Mouse (Mus musculus) left cerebral cortex, adult 8-10 months (tissue): ENCODE measurements around the gene Gm49661. TPM values are rescaled to one million over a fixed set of nuclear protein-coding genes. Genes with fewer than 3 reads are reported as not detected.

Experiments used
- DNase-seq, 2 experiments: peaks; one replicate each; pipeline ENCODE4 v3.0.0; 2022; ENCODE audit warnings: low spot score in 2 of 2
- microRNA-seq, 2 experiments: library from miRNA; unstranded; fragments of <30 nt; microRNA quantifications; one replicate each; pipeline ENCODE4 v1.2.0; 2022
- total RNA-seq, 4 experiments: library from RNA; stranded (reverse); gene quantifications; 2 replicates each; pipeline ENCODE4 v1.2.4; 2022

The Gm49661 gene
- total RNA-seq, 4 experiments from 2014 or later = 1.8 TPM; not detected in 3

DNA sequence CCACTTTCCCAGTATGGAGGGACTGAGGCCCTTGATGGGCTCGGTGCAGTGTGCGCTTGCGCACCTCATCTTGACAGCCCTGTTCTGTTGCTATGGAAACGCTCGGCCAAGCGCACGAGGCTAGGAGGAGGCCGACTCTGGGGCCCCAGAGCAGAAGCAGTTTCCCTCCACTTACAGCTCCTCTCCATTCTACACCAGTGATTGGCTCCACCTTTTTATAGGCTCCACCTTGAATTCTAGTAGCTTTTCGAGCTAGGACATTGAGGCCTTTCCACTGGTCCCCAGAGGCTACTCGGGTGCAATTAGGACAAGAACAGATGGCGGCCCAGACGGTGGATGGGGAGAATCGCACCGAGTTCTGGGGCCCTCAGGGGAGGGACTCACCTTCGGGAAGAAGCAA lies 34.4 kb downstream of the Gm49661 start:
- peak in 1 of 2 experiments; percentile 55 for DNase-seq

DNA sequence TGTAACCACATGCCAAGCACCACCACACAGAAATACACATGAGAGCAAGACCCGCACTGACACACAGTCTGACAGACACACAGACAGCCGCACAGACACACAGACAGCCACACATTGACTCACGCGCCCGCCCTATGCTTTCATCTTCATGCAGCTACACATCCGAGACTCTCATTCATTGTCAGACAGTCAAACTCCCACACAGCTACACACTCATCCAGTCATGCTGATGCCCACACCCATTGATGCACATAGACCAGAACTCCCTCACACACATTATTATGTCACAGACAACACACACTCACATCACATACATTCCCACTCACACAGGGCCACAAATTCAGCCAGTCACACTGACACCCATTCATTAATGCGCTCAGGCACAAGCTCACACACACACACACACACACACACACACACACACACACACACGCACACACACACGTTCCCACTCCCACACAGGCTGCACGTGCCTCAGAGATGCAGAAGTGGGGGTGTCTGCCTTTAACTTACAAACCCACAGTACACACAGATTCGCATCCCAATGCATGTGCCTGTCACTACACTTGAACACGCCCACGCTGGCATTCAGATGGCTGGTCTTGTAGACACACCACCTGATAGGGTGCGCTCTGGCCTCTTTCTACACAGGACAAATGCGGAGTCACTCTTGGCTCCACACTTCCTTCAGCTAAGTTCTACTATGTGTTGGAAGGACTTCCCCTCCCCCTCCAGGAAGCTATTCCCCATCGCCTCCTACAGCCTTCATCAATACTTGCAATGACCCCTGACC lies 35.3 kb downstream of the Gm49661 start:
- DNase-seq = peak in 1 of 2 experiments; percentile 68

DNA sequence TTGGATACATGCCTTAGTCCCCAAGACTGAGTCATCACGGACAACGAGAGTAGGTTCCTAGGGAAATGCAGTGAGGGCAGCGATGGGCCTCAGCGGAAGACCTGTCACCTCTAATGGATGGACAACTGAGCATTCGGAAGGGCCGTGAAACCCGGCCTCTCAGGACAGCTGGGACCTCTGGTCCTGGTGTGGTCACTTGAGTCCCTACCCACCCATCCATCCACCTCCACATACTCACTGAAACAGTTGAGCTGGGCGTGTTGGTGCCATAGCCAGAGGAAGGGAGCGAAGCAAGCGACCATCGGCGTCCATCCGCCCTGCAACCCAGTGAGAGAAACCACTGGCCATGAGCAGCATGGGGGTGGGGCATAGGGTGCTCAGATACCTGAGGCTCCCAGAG lies 38.7 kb downstream of the Gm49661 start:
- no peak for DNase-seq

DNA sequence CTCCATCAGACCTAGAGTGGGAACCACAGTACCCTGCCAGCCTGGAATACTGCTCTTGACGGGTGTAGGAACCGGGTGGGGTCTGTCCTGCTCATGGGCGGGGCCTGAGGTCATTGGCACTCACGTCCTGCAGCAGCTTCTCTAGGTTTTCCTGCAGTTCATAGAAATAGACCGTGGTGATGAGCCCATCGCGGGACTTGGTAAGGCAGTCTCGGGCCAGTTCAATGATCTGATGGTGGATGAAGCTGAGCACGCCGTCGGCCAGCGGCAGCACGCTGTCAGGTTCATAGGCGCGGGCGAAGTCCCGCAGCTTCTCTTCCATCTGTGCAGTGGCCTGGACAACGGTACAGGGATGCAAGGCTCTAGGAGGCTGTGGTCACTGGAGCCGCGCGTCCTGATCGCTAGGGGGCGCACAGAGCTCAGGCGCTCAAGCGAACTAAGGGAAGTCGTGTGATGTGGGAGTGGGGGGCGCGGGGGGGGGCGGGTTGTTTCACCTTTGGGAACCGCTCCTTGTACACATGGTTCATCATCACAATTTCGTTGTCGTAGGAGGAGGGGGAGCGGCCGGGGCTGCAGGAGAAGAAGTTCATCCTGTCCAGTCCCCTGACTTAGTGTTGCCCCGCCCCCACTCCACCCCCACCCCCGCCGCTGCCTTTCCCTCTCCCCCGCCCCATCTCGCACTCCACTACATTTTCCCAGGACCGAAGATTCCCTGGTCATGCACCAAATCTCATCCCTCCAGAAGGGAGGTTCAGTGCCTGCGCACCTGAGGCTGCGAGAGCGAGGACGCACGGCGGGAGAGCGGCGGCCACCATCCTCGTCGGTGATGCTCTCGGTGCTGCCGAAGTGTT lies 40.6 kb downstream of the Gm49661 start:
- DNase-seq = no peak

DNA sequence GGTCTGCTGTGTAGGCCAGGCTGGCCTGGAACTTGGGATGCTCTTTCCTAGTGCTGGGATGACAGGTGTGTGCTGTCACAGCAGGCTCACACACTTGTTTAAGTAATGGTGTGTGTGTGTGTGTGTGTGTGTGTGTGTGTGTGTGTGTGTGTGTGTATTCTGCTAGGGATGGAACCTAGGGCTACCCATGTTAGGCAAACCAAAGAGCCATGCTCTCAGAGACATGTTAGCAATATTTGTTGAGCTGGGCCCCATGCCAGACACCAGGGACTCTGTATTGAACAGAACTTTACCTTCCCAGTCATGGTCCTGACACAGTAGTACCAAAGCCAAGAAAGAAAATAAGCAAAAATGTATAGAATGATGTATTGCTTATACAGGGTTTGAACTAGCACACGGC lies 41.7 kb downstream of the Gm49661 start:
- DNase-seq = no peak

DNA sequence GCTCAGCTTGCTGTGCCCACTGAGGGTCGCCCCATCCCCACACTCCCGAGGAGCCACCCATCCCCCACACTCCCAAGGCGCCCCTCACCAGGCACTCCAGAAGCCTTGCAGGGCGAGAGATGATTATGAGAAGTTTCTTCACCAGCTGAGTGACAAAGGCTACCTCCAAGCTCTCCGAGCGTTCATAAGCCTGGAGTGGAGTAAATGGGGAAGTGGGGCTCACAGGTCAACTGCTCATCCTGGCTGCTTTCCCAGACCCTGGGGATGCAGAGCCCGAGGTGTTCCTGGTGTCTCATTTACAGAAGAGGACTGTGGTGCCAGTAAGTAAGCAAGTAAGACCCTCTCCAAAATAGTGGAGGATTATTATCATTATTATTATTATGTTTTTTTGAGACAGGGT lies 43.7 kb downstream of the Gm49661 start:
- DNase-seq = no peak

DNA sequence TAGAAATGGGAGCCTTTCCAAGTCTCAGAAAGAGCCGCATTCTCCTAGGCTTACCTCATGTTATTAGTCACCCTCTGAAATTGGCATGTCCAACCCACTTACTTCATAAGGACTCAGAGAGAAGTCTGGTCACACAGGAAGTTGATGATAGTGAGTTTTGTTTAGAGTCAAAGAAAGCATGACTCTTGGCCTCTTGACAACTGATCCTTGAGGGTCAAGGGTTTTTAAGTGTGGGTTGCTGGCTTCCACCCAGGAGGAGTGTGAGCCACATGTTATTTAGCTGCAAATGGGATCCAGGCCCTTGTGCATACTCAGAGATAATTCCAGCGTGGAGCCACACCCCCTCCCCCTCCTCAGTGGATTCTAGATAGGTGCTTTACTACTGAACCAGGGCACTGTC lies 47.6 kb downstream of the Gm49661 start:
- DNase-seq = no peak

DNA sequence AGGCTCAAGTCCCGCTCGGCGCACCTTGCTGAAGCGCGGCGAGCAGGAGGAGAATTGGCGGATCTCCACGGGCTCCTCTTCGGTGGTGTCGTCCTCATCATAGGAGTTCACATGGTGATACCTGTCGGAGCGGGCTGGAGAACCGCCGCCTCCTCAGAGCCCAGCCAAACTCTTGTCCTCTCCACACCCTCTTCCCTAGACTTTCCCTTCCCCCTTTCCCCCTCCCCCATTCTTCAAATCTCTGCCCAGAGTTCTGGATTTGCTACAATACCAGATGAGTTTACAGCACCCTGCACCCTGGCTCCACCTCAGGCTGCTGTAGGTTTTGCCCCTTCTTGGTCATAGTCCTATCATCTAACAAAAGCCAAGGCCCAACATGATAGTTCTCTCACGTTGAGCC lies 50.6 kb downstream of the Gm49661 start:
- DNase-seq = no peak

DNA sequence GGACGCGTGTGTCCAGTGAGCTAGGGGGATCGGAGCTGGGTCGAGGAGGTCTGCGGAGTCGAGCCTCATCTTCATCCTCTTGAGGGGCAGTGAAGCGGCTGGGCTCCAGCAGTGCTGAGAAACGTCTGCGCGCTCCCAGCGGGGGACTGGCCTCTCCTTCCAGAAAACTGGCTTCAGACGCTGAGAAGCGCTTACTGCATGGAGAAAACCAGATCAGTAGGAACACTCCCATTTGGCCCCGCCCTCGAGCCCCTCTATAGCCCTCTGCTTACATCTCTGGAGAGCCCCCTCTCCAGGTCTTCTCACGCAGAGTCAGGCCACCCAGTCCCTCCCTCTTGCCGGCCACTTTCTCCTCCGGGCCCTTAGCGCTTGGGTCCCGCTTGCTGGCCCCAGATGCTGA lies 51.5 kb downstream of the Gm49661 start:
- DNase-seq = no peak

Small RNAs within 50 kb of the gene (microRNA-seq; reads per million reads assigned to microRNA genes)
- gene Gm24197 = 0 to 0.22 reads per million in 2 experiments

Other genes starting within 250 kb of the Gm49661 start
- gene G430095P16Rik, start 246.4 kb downstream of the Gm49661 start, total RNA-seq = under 1 TPM in 1 of 4 experiments, not detected in 3; 0.55 TPM
- gene Nfix, start 169.1 kb downstream of the Gm49661 start, total RNA-seq = 100 to 1,000 TPM; 352 to 438 (median 370) TPM
- 1 to 10 TPM; 8.4 to 9.7 (median 8.9) TPM for gene Dand5, start 146.6 kb downstream of the Gm49661 start, total RNA-seq
- 10 to 100 TPM; 23.3 to 28.4 (median 24.7) TPM for gene Gadd45gip1, start 137.9 kb downstream of the Gm49661 start, total RNA-seq
- gene Rad23a, start 128.8 kb downstream of the Gm49661 start, total RNA-seq = 10 to 100 TPM; 72.4 to 90.1 (median 79.4) TPM
- 100 to 1,000 TPM; 333 to 426 (median 383) TPM for gene Calr, start 122.5 kb downstream of the Gm49661 start, total RNA-seq
- gene Farsa, start 112.4 kb downstream of the Gm49661 start, total RNA-seq = 10 to 100 TPM; 39.6 to 48.5 (median 43.7) TPM
- gene Syce2, start 97.3 kb downstream of the Gm49661 start, total RNA-seq = 1 to 10 TPM; 6.3 to 8.0 (median 6.8) TPM
- 10 to 100 TPM; 29.8 to 43.0 (median 36.5) TPM for gene Gcdh, start 75.5 kb downstream of the Gm49661 start, total RNA-seq
- not detected for gene Klf1, start 67.5 kb downstream of the Gm49661 start, total RNA-seq
- gene Dnase2a, start 60.9 kb downstream of the Gm49661 start, total RNA-seq = 10 to 100 TPM in 1 of 4 experiments, 1 to 10 TPM in 3; 5.0 to 12.2 (median 7.1) TPM
- 10 to 100 TPM; 69.1 to 76.7 (median 74.1) TPM for gene Mast1, start 32.1 kb downstream of the Gm49661 start, total RNA-seq
- 1 to 10 TPM; 1.2 to 1.5 (median 1.3) TPM for gene Rtbdn, start 22.4 kb downstream of the Gm49661 start, total RNA-seq
- gene Prdx2, start 154 bp upstream of the Gm49661 start, total RNA-seq = 100 to 1,000 TPM; 328 to 384 (median 347) TPM
- 10 to 100 TPM; 45.9 to 60.0 (median 49.6) TPM for gene Rnaseh2a, start 334 bp upstream of the Gm49661 start, total RNA-seq
- 10 to 100 TPM; 39.3 to 88.9 (median 65.7) TPM for gene Junb, start 9.3 kb upstream of the Gm49661 start, total RNA-seq
- gene Hook2, start 21.2 kb upstream of the Gm49661 start, total RNA-seq = 10 to 100 TPM in 2 of 4 experiments, 1 to 10 TPM in 2; 9.0 to 13.0 (median 10.3) TPM
- gene Best2, start 45.1 kb upstream of the Gm49661 start, total RNA-seq = not detected
- gene Asna1, start 55.8 kb upstream of the Gm49661 start, total RNA-seq = 100 to 1,000 TPM; 126 to 130 (median 127) TPM
- 100 to 1,000 TPM; 100 to 127 (median 115) TPM for gene Trir, start 57.4 kb upstream of the Gm49661 start, total RNA-seq
- gene Tnpo2, start 67.5 kb upstream of the Gm49661 start, total RNA-seq = 100 to 1,000 TPM; 134 to 186 (median 156) TPM
- 10 to 100 TPM; 20.1 to 22.0 (median 21.1) TPM for gene Fbxw9, start 90.6 kb upstream of the Gm49661 start, total RNA-seq
- gene Gm5741, start 98.5 kb upstream of the Gm49661 start, total RNA-seq = not detected
- gene Dhps, start 102.3 kb upstream of the Gm49661 start, total RNA-seq = 10 to 100 TPM; 63.5 to 75.3 (median 64.9) TPM
- gene Wdr83os, start 111.3 kb upstream of the Gm49661 start, total RNA-seq = 10 to 100 TPM; 51.1 to 64.5 (median 59.6) TPM
- gene Wdr83, start 111.9 kb upstream of the Gm49661 start, total RNA-seq = 10 to 100 TPM; 20.0 to 35.2 (median 26.5) TPM
- gene Man2b1, start 113.8 kb upstream of the Gm49661 start, total RNA-seq = 10 to 100 TPM; 33.3 to 74.2 (median 49.2) TPM
- 10 to 100 TPM in 1 of 4 experiments, 1 to 10 TPM in 3; 6.5 to 10.2 (median 8.2) TPM for gene Zfp791, start 153.7 kb upstream of the Gm49661 start, total RNA-seq
- gene Cks1brt, start 182.5 kb upstream of the Gm49661 start, total RNA-seq = not detected